Mouse (Mus musculus) lung, embryonic 16.5 days (tissue): Measurements from ENCODE around the gene B4galt5. TPM values are rescaled to one million over a fixed set of nuclear protein-coding genes. Genes with fewer than 3 reads are reported as not detected.

ENCODE experiments used
- ATAC-seq: fragments of 200-750 bp; cut with Nextera tagmentation; 2 replicates; pipeline ENCODE4 v1.8.0; 2017; ENCODE audit warnings: low read depth, mild to moderate bottlenecking, moderate library complexity
- H3K27ac ChIP-seq: fragments of 300-500 bp; sonication (generic); 2 replicates; pipeline ENCODE4 v1.5.1; 2014; ENCODE audit warnings: mild to moderate bottlenecking, control low read depth, low read length
- H3K27me3 ChIP-seq: fragments of 300-500 bp; sonication (generic); 2 replicates; pipeline ENCODE4 v1.6.1; 2014; ENCODE audit warnings: low read depth, low read length, mixed read lengths; ENCODE audit not compliant: control insufficient read depth, insufficient read depth
- H3K36me3 ChIP-seq: fragments of 300-500 bp; sonication (generic); 2 replicates; pipeline ENCODE4 v1.6.1; 2014; ENCODE audit warnings: low read length; ENCODE audit not compliant: control insufficient read depth, insufficient read depth
- H3K4me1 ChIP-seq: fragments of 300-500 bp; sonication (generic); replicated peaks from 2 replicates; pipeline ENCODE4 v1.6.1; 2014; ENCODE audit warnings: low read length, mixed read lengths; ENCODE audit not compliant: control insufficient read depth, insufficient read depth
- H3K4me2 ChIP-seq: fragments of 300-500 bp; sonication (generic); 2 replicates; pipeline ENCODE4 v1.6.1; 2014; ENCODE audit warnings: low read depth, low read length, control low read depth
- H3K4me3 ChIP-seq: fragments of 300-500 bp; sonication (generic); 2 replicates; pipeline ENCODE4 v1.5.1; 2014; ENCODE audit warnings: mild to moderate bottlenecking, low read length, control low read depth
- H3K9ac ChIP-seq: fragments of 300-500 bp; sonication (generic); 2 replicates; pipeline ENCODE4 v1.6.1; 2014; ENCODE audit warnings: low read length, control low read depth
- H3K9me3 ChIP-seq: fragments of 300-500 bp; sonication (generic); 2 replicates; pipeline ENCODE4 v1.6.1; 2016; ENCODE audit warnings: low read length; ENCODE audit not compliant: control insufficient read depth
- WGBS: fragments of 180-500 bp; shearing (Covaris S2); extraction: QIAGEN DNeasy Blood & Tissue Kit; methylation state at CpG from one replicate; pipeline ENCODE4 v1.1.7; 2014; 5-methylcytosine and 5-hydroxymethylcytosine counted together
- polyA plus RNA-seq: library from polyadenylated mRNA; unstranded; fragments of >200 nt; fragmentation: Nextera tagmentation; extraction: Ambion mirVana; gene quantifications from 2 replicates; pipeline ENCODE4 v1.2.1, GENCODE M21; 2015

B4galt5 gene
- polyA plus RNA-seq, 1 experiment from 2014 or later, result 7.3 TPM

DNA sequence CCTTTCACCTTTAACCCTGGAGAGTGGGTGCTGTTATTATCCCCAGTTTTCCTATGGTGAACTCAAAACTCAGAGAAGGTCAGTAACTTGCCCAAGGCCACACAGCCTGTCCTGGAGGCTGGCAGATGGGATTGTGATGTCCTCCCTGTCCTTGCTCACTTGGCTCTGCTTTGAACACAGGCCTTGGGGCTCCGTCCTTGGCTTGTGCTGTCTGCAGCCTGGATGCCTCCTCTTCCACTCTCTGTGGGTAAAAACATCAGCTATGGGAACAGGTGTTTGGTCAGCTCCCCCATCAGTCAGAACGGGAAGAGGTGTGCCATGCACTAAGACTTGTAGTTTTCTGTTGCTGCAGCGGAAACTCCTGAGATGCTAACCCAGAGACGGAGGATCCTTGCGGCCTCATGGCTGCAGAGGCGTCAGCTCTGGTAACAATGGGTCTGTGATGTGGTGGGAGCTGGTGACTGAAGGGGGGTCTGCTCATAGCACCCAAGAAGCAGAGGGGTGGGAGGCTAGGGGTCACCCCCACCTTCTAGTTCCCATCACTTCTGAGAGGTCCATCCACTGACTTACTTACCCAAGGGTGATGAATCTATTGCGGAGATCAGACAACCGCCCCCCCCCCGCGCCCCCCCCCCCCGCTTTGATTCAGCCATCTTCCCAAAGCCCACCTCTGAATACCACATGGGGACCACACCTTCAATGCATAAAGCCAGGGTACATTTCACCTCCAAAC is 98.8 kb downstream of the B4galt5 start:
- H3K9me3 ChIP-seq, result peaks cover under 1% of the 10 kb centered on the region; the same call in 1 of the 2 replicates
- H3K4me3 ChIP-seq, result no peak overlapping the region
- no peak overlapping the region for H3K9ac ChIP-seq
- WGBS, result 28% methylated on average over 11 of the region's 11 CpGs
- ATAC-seq, result peak; percentile 1
- no peaks in the 10 kb centered on the region for H3K27me3 ChIP-seq
- peak overlapping the region; percentile 42 for H3K4me2 ChIP-seq
- no peaks in the 10 kb centered on the region for H3K36me3 ChIP-seq
- peaks cover 34% of the 10 kb centered on the region for H3K4me1 ChIP-seq
- H3K27ac ChIP-seq, result peak overlapping the region; percentile 85

DNA sequence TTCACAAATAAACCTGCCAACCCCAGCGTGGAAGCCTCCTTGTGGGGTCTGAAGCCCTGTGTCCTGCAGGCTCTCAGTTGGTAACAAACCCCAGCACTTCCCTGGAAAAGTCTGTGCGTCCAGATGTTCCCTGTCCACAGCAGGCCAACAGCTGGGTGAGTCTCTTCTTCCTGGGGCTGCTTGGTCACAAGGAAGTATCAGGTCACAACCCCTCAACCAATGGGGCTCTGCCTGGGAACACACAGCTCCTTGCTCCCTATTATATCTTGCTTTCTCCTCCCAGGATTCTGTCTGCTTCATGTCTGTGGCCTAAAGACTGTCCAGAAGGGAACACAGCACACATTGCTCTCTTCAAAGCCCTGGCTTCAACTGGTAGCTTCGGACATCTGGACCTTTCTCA is 99.4 kb downstream of the B4galt5 start:
- WGBS, result 51% methylated on average over 3 of the region's 3 CpGs
- no peak overlapping the region for H3K4me2 ChIP-seq
- no peak overlapping the region for H3K4me3 ChIP-seq
- no peaks in the 10 kb centered on the region for H3K36me3 ChIP-seq
- H3K9ac ChIP-seq, result no peak overlapping the region
- no peaks in the 10 kb centered on the region for H3K27me3 ChIP-seq
- H3K27ac ChIP-seq, result peak overlapping the region; percentile 85
- H3K4me1 ChIP-seq, result peaks cover 34% of the 10 kb centered on the region
- peak; percentile 79 for ATAC-seq
- peaks cover 5% of the 10 kb centered on the region for H3K9me3 ChIP-seq

Other genes with a start within 250 kb of the B4galt5 start
- 0.45 and 0.65 TPM in 2 replicates for gene Kcnb1, start 159.0 kb downstream of the B4galt5 start, polyA plus RNA-seq
- gene Ptgis, start 108.6 kb downstream of the B4galt5 start, polyA plus RNA-seq, result 14.4 and 15.8 TPM in 2 replicates
- 21.3 and 24.0 TPM in 2 replicates for gene Slc9a8, start 72.5 kb upstream of the B4galt5 start, polyA plus RNA-seq
- gene Rnf114, start 143.5 kb upstream of the B4galt5 start, polyA plus RNA-seq, result 101 and 113 TPM in 2 replicates
- gene Spata2, start 143.7 kb upstream of the B4galt5 start, polyA plus RNA-seq, result 14.8 and 16.2 TPM in 2 replicates
- gene Snai1, start 189.0 kb upstream of the B4galt5 start, polyA plus RNA-seq, result 120 and 130 TPM in 2 replicates